Mouse (Mus musculus): Measurements from ENCODE around the gene Atp1a1. TPM values are rescaled to one million over a fixed set of nuclear protein-coding genes. Genes with fewer than 3 reads are reported as not detected.

The Atp1a1 gene
- polyA plus RNA-seq, 1 experiment = 288 TPM

DNA sequence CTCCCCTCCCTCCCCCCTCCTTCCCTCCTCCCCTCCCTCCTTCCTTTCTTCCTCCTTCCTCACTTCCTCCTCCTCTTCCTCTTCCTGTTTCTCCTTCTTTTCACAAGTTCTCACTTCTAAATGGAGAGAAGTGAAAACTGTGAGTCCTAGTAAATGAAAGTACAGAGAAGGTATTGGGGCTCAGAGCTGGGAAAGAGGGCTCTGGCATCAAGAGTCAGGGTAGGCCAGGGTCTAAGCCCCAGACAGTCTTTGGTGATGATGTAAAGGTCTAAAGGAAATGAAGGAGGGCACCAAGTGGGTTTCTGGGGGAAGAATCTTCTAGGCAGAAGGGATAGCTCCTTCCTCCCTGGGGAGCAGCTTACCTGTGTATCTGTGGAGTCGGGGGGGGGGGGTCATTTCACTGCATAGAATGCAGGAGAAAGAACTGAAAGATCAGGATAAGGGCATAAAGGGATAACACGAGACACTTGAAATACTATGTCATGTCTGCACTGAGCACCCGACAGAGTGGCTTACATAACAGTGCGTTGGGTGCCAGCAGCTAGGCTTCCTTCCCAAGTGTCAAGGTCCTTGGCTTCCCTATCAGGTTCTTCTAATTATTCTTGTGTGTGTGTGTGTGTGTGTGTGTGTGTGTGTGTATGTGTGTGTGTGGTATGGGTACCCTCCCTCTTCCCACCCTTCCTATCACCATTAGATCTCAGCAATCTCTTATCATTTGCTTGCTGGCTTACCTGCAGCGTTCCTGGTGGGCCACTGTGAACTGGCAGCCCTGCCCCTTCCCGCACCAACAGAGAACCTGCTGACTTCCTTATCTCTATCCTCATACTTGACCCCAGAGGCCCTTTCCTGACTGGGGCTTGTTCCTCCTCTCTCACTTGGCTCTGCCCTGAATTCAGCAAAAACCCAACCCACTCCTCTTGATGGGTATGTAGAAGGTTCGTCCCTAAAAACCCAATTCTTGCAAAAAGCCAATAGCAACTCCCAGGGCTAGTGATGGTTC is 51.6 kb downstream of the Atp1a1 start:
- Histone ChIP-seq H3K36me3 (ENCODE audit: control insufficient read depth, insufficient read depth, low read length) (no peaks in the 10 kb centered on the region), H3K27ac (ENCODE audit: control insufficient read depth, insufficient read depth, low read length) (no peak overlapping the region), H3K4me3 (ENCODE audit: control insufficient read depth, insufficient read depth, low read length) (no peak overlapping the region), H3K4me1 (replicated peaks; ENCODE audit: control insufficient read depth, insufficient read depth, low read length) (no peaks in the 10 kb centered on the region), H3K27me3 (ENCODE audit: control insufficient read depth, insufficient read depth, low read length) (no peaks in the 10 kb centered on the region)
- no peak for DNase-seq
- WGBS = 55% methylated on average over 7 of the region's 7 CpGs
- TF ChIP-seq CTCF (IDR thresholded peaks at IDR 0.05; ENCODE audit: borderline replicate concordance, control insufficient read depth, extremely low read depth, insufficient read depth, low read length, poor library complexity) = no peak
- no peak for TF ChIP-seq POLR2A (IDR thresholded peaks at IDR 0.05; ENCODE audit: control insufficient read depth, extremely low read depth, insufficient read depth, low read length, poor library complexity)

DNA sequence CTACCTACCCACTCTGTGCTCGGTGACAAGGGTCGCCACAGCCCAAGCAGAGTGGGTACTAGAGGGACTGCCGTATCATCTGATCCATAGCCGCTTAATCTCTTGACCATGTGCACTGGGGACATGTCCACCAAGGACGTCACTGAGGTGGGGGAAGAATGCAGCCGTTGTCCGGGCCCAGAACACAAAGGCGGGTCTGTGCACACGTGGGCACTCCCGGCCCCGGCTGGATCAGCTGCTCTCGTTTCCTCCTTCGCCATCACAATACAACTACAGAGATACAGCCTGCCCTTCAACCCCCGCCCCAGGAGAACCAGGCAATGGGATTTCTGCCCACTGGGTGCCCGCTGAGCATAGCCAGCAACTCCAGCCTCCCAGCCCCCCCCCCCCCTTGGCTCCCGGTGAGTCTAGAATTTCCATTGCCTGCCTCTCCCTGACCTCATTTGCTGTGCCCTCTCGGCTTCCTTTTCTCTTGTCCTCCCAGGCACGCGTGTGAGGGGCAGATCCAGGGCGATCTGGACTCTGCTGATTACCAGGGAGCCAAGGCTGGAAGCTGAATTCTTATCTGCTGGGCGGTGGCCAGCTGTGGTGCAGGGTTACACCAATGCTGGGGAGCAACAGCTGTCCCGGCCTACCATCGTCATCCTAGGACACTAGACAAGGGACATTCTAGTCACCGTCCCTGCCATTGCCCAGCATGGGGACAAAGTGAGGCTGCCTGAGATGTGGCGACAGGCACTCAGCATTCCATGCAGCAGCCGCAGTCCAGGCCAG is 52.8 kb downstream of the Atp1a1 start:
- Histone ChIP-seq H3K36me3 (ENCODE audit: control insufficient read depth, insufficient read depth, low read length) (no peaks in the 10 kb centered on the region), H3K27me3 (ENCODE audit: control insufficient read depth, insufficient read depth, low read length) (no peaks in the 10 kb centered on the region), H3K4me1 (replicated peaks; ENCODE audit: control insufficient read depth, insufficient read depth, low read length) (no peaks in the 10 kb centered on the region), H3K27ac (ENCODE audit: control insufficient read depth, insufficient read depth, low read length) (no peak overlapping the region), H3K4me3 (ENCODE audit: control insufficient read depth, insufficient read depth, low read length) (no peak overlapping the region)
- no peak for TF ChIP-seq CTCF (IDR thresholded peaks at IDR 0.05; ENCODE audit: borderline replicate concordance, control insufficient read depth, extremely low read depth, insufficient read depth, low read length, poor library complexity)
- no peak for TF ChIP-seq POLR2A (IDR thresholded peaks at IDR 0.05; ENCODE audit: control insufficient read depth, extremely low read depth, insufficient read depth, low read length, poor library complexity)
- 91% methylated on average over 26 of the region's 26 CpGs for WGBS
- no peak for DNase-seq

DNA sequence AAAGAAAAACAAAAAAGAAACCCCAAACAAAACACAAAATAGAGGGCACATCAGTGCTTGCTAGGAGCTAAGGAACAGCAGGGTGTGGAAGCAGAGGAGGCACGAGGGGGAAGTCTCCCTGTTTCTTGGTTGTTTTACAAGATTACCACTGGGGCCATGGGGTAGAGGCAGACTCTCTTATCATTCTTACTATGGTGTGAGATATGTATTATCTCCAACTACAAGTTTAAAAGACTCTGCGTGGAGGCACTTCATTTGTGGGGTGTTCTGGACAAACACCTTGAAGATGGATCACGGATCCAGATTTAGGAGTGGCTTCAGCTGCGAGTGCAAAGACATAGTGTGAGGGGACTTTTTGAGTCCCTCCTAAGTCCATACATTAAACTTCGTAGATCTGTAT is 54.7 kb downstream of the Atp1a1 start:
- Histone ChIP-seq H3K36me3 (ENCODE audit: control insufficient read depth, insufficient read depth, low read length) (no peaks in the 10 kb centered on the region), H3K27ac (ENCODE audit: control insufficient read depth, insufficient read depth, low read length) (no peak overlapping the region), H3K4me3 (ENCODE audit: control insufficient read depth, insufficient read depth, low read length) (no peak overlapping the region), H3K4me1 (replicated peaks; ENCODE audit: control insufficient read depth, insufficient read depth, low read length) (no peaks in the 10 kb centered on the region), H3K27me3 (ENCODE audit: control insufficient read depth, insufficient read depth, low read length) (no peaks in the 10 kb centered on the region)
- 97% methylated on average over 5 of the region's 5 CpGs for WGBS
- DNase-seq = no peak
- no peak for TF ChIP-seq POLR2A (IDR thresholded peaks at IDR 0.05; ENCODE audit: control insufficient read depth, extremely low read depth, insufficient read depth, low read length, poor library complexity)
- TF ChIP-seq CTCF (IDR thresholded peaks at IDR 0.05; ENCODE audit: borderline replicate concordance, control insufficient read depth, extremely low read depth, insufficient read depth, low read length, poor library complexity) = no peak

DNA sequence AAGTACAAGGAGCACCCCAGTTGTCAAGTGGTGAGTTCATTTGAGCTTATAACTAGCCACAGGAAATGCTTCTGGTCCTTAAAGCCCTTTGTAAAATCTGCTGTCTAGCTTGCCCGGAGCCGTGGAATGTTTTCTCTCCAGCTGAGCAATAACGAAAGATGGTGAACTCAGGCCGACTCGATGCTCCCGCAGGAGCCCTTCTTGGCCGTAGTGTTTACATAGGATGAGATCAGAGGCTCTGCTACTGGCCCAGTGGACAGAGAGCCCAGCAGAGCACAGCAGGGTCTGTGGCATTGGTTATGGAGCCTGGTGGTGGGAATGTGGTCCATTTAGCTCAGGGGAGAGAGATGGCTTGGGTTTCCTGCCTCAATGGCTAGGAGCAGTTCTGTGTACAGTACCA is 60.4 kb downstream of the Atp1a1 start:
- Histone ChIP-seq H3K4me3 (ENCODE audit: control insufficient read depth, insufficient read depth, low read length) (no peak overlapping the region), H3K36me3 (ENCODE audit: control insufficient read depth, insufficient read depth, low read length) (no peaks in the 10 kb centered on the region), H3K27me3 (ENCODE audit: control insufficient read depth, insufficient read depth, low read length) (no peaks in the 10 kb centered on the region), H3K27ac (ENCODE audit: control insufficient read depth, insufficient read depth, low read length) (no peak overlapping the region), H3K4me1 (replicated peaks; ENCODE audit: control insufficient read depth, insufficient read depth, low read length) (peaks cover 11% of the 10 kb centered on the region)
- 83% methylated on average over 7 of the region's 7 CpGs for WGBS
- no peak for DNase-seq
- TF ChIP-seq POLR2A (IDR thresholded peaks at IDR 0.05; ENCODE audit: control insufficient read depth, extremely low read depth, insufficient read depth, low read length, poor library complexity) = no peak
- no peak for TF ChIP-seq CTCF (IDR thresholded peaks at IDR 0.05; ENCODE audit: borderline replicate concordance, control insufficient read depth, extremely low read depth, insufficient read depth, low read length, poor library complexity)

DNA sequence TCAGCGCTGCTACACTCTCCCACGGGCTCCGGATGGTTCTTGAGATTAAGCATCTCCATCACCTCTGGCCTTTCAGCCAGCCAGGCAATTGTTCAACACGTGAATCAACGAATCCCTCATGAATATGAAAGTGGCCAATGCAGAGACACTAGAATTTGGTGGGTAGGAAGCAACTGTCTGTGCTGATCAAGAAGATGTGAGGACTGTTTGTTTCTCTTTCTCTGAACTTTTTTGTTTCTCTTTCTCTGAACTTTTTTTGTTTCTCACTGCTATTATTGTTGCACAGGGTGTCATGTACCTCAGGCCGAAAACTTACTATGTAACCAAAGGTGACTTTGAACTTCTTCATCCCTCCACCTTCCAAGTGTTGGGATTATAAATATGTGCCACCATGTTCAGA is 62.9 kb downstream of the Atp1a1 start:
- Histone ChIP-seq H3K27me3 (ENCODE audit: control insufficient read depth, insufficient read depth, low read length) (no peaks in the 10 kb centered on the region), H3K4me1 (replicated peaks; ENCODE audit: control insufficient read depth, insufficient read depth, low read length) (peaks cover 11% of the 10 kb centered on the region), H3K27ac (ENCODE audit: control insufficient read depth, insufficient read depth, low read length) (no peak overlapping the region), H3K4me3 (ENCODE audit: control insufficient read depth, insufficient read depth, low read length) (no peak overlapping the region), H3K36me3 (ENCODE audit: control insufficient read depth, insufficient read depth, low read length) (no peaks in the 10 kb centered on the region)
- no peak for DNase-seq
- no peak for TF ChIP-seq CTCF (IDR thresholded peaks at IDR 0.05; ENCODE audit: borderline replicate concordance, control insufficient read depth, extremely low read depth, insufficient read depth, low read length, poor library complexity)
- no peak for TF ChIP-seq POLR2A (IDR thresholded peaks at IDR 0.05; ENCODE audit: control insufficient read depth, extremely low read depth, insufficient read depth, low read length, poor library complexity)
- WGBS = 58% methylated on average over 6 of the region's 6 CpGs

DNA sequence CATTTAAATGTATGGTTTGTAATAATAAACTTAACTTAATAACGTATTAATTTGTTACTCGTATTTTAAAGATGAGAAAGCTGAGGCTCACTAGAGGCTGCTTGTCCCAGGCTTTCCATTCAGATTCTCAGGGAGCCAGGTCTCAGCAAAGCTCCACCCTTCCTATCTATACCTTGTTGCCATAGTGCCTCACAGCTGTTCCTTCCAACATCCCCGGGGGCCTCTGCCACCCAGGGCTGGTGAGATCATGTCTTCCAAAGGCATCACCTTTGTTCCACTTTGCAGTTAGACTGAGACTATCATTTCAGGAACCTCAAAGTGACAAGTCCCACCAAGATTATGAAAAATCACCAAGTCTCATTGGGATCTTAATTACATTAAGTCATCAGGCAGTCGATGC is 63.9 kb downstream of the Atp1a1 start:
- Histone ChIP-seq H3K4me3 (ENCODE audit: control insufficient read depth, insufficient read depth, low read length) (no peak overlapping the region), H3K4me1 (replicated peaks; ENCODE audit: control insufficient read depth, insufficient read depth, low read length) (peaks cover 11% of the 10 kb centered on the region), H3K36me3 (ENCODE audit: control insufficient read depth, insufficient read depth, low read length) (no peaks in the 10 kb centered on the region), H3K27ac (ENCODE audit: control insufficient read depth, insufficient read depth, low read length) (no peak overlapping the region), H3K27me3 (ENCODE audit: control insufficient read depth, insufficient read depth, low read length) (no peaks in the 10 kb centered on the region)
- 88% methylated on average over 4 of the region's 4 CpGs for WGBS
- TF ChIP-seq CTCF (IDR thresholded peaks at IDR 0.05; ENCODE audit: borderline replicate concordance, control insufficient read depth, extremely low read depth, insufficient read depth, low read length, poor library complexity) (no peak), POLR2A (IDR thresholded peaks at IDR 0.05; ENCODE audit: control insufficient read depth, extremely low read depth, insufficient read depth, low read length, poor library complexity) (no peak)
- DNase-seq = no peak

Measured in thymus, adult 2 months (tissue).